Mouse (Mus musculus) cortical plate, adult 2 months (tissue): ENCODE results near the gene Adad2.

Experiments used
- CTCF ChIP-seq: fragments of 200-500 bp; IDR thresholded peaks from 2 replicates; pipeline ENCODE4 v1.5.1; 2011; ENCODE audit warnings: mild to moderate bottlenecking, control low read depth, low read length; ENCODE audit not compliant: insufficient read depth; ENCODE audit errors: extremely low read depth
- POLR2A ChIP-seq: fragments of 200-500 bp; IDR thresholded peaks from 2 replicates; pipeline ENCODE4 v1.6.1; 2011; ENCODE audit warnings: mild to moderate bottlenecking, low read length, control low read depth; ENCODE audit not compliant: insufficient read depth; ENCODE audit errors: extremely low read depth

DNA sequence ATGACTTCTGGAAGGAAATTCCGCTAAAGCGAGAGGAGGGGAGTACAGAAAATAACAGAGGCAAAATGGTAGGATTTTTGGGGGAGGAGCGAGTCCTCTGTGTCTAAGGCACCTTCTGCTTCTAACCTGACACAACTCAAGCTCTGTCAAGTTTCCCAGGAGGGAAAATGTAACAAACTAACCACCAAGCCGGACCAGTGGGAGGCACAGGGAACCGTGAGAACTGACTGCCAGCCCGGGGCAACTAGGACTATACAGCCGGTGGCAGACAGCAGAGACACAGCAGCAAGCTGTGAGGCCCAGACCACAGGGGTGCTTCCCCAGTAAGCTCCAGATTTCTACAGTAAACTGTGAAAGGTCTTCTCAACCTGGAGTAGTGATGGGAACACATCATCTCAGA is 43.6 kb upstream of the Adad2 start:
- no peak for TF ChIP-seq CTCF
- no peak for TF ChIP-seq POLR2A
